ENCODE assay signal across 26 mouse cellular contexts in the genomic region with DNA sequence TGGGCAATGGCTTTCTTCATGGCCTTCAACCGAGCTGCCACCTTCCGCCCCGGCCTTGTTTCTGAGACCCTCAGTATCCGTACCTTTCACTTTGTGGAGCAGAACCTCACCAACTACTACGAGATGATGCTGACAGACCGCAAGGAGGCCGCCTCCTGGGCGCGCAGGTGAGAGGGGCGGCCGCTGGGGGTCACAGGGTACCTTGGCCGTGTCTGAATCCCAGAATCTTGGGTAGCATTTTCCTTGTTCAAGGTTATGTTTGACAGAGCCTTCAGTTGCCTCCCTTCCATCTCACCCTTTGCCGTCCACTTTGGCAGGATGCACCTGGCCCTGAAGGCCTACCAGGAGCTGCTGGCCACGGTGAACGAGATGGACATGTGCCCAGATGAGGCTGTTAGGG. TPM values are rescaled to one million over a fixed set of nuclear protein-coding genes. Genes with fewer than 3 reads are reported as not detected.
DNase-seq lines count a peak whose midpoint lies in the region; ATAC-seq and TF ChIP-seq lines count a peak whose summit lies in the region.
"Had no signal": no experiment of that assay in that cellular context is flagged by ENCODE, and none has a peak within 500 bp of the region (broad histone marks: within the 10 kb centered on the region; RNA-seq: fewer than 3 reads in every experiment).

No protein-coding gene starts in this region.

- H3K27me3 ChIP-seq in intestine, postnatal 0 days (replicated peaks; ENCODE audit: control insufficient read depth, insufficient read depth, low read length) = no peaks in the 10 kb centered on the region
- no peaks in the 10 kb centered on the region for H3K27me3 ChIP-seq in intestine, embryonic 15.5 days (replicated peaks)
- no peaks in the 10 kb centered on the region for H3K27me3 ChIP-seq in stomach, postnatal 0 days (ENCODE audit: control insufficient read depth, insufficient read depth, low read length)
- H3K27me3 ChIP-seq: CH12.LX, Patski had no signal

- H3K4me1 ChIP-seq in intestine, postnatal 0 days (replicated peaks; ENCODE audit: control insufficient read depth, insufficient read depth, low read length) = no peaks in the 10 kb centered on the region
- H3K4me1 ChIP-seq in intestine, embryonic 15.5 days (replicated peaks) = no peaks in the 10 kb centered on the region
- H3K4me1 ChIP-seq in stomach, postnatal 0 days (replicated peaks; ENCODE audit: control insufficient read depth, insufficient read depth) = no peaks in the 10 kb centered on the region

- no peak overlapping the region for H3K4me3 ChIP-seq in intestine, postnatal 0 days (ENCODE audit: low read depth, low read length)
- no peak overlapping the region for H3K4me3 ChIP-seq in intestine, embryonic 15.5 days (replicated peaks)
- no peak overlapping the region for H3K4me3 ChIP-seq in stomach, postnatal 0 days (ENCODE audit: low read depth, low read length)

- 93% methylated on average over 15 of the region's 15 CpGs for WGBS in intestine, postnatal 0 days
- 94% methylated on average over 15 of the region's 15 CpGs for WGBS in intestine, embryonic 15.5 days
- WGBS in stomach, postnatal 0 days = 93% methylated on average over 15 of the region's 15 CpGs

- intact Hi-C loops in heart, postnatal 10 days (cut with DNase I) = no loop called here

- ATAC-seq in intestine, postnatal 0 days = no peak
- no peak for ATAC-seq in intestine, embryonic 15.5 days
- ATAC-seq in stomach, postnatal 0 days (ENCODE audit: low FRiP score, low TSS enrichment) = 0 out of 2 replicates have a peak, but pooled peaks have one; percentile 33
- ATAC-seq in erythroid progenitor cell, adult 5-6 weeks (replicated peaks; ENCODE audit: low FRiP score, poor library complexity, severe bottlenecking) = no peak
- ATAC-seq: activated CD4-positive, CD25-positive, alpha-beta regulatory T cell, adult 4 months; CD4-positive, CD25-positive, alpha-beta regulatory T cell, adult 4 months; Patski had no signal

- H3K27ac ChIP-seq in intestine, postnatal 0 days (ENCODE audit: low read depth, low read length) = peak overlapping the region; percentile 46; the same call in 1 of the 2 replicates
- no peak overlapping the region for H3K27ac ChIP-seq in intestine, embryonic 15.5 days
- H3K27ac ChIP-seq in stomach, postnatal 0 days (replicated peaks) = no peak overlapping the region

- H3K9me3 ChIP-seq in intestine, postnatal 0 days (ENCODE audit: control insufficient read depth) = no peaks in the 10 kb centered on the region
- no peaks in the 10 kb centered on the region for H3K9me3 ChIP-seq in intestine, embryonic 15.5 days
- no peaks in the 10 kb centered on the region for H3K9me3 ChIP-seq in stomach, postnatal 0 days (ENCODE audit: control insufficient read depth, low read length)
- H3K9me3 ChIP-seq: G1E had no signal

- TF ChIP-seq CTCF in intestine, postnatal 0 days (IDR thresholded peaks at IDR 0.05; ENCODE audit: low read depth) = no peak
- no peak for TF ChIP-seq CTCF in stomach, postnatal 0 days (IDR thresholded peaks at IDR 0.05; ENCODE audit: low read depth)

- H3K36me3 ChIP-seq in intestine, postnatal 0 days (ENCODE audit: control insufficient read depth, insufficient read depth) = peaks cover 28% of the 10 kb centered on the region
- peaks cover 54% of the 10 kb centered on the region for H3K36me3 ChIP-seq in intestine, embryonic 15.5 days
- peaks cover 3% of the 10 kb centered on the region; the same call in 1 of the 2 replicates for H3K36me3 ChIP-seq in stomach, postnatal 0 days (ENCODE audit: control insufficient read depth, insufficient read depth, low read length)

- no peak for TF ChIP-seq EP300 in stomach, postnatal 0 days (optimal IDR thresholded peaks at IDR 0.05)

- H3K4me2 ChIP-seq in intestine, postnatal 0 days (replicated peaks; ENCODE audit: low read depth) = no peak overlapping the region
- H3K4me2 ChIP-seq in intestine, embryonic 15.5 days (replicated peaks) = no peak overlapping the region
- no peak overlapping the region for H3K4me2 ChIP-seq in stomach, postnatal 0 days (replicated peaks; ENCODE audit: low read depth)

- no peak overlapping the region for H3K9ac ChIP-seq in intestine, postnatal 0 days (ENCODE audit: low read depth, low read length)
- H3K9ac ChIP-seq in intestine, embryonic 15.5 days = no peak overlapping the region
- no peak overlapping the region for H3K9ac ChIP-seq in stomach, postnatal 0 days (ENCODE audit: low read length)

- DNase-seq in heart, adult 11 months = peak; percentile 91
- no peak for DNase-seq in heart, postnatal 10 days
- DNase-seq in stomach, postnatal 0 days (ENCODE audit: low spot score) = no peak
- DNase-seq: adrenal gland, adult 2 months; adrenal gland, adult 8-10 months; adrenal gland, postnatal 10 days; adrenal gland, postnatal 14 days; adrenal gland, postnatal 25 days; adrenal gland, postnatal 36 days; B cell, adult 2 months; cerebellum, adult 11 months; cerebellum, adult 11-12 months; cerebellum, adult 18-20 months had no signal

RNA-seq across cellular contexts. Expression of a gene that starts 9.8 kb away (rescaled TPM):
- total RNA-seq in heart, postnatal 10 days (2021) = under 1 TPM in 1 of 2 experiments, not detected in 1; 0.20 TPM
- not detected in 2 replicates for polyA plus RNA-seq in intestine, postnatal 0 days (2015; fragmentation: Nextera tagmentation; extraction: Ambion mirVana)
- polyA plus RNA-seq in intestine, embryonic 15.5 days (2015; fragmentation: Nextera tagmentation; extraction: Ambion mirVana) = 0.26 and 0.35 TPM in 2 replicates
- polyA plus RNA-seq in stomach, postnatal 0 days (2015; fragmentation: Nextera tagmentation; extraction: Ambion mirVana) = 0.13 TPM in 1 of 2 replicates, not detected in the other
- 2.9 and 4.7 TPM in 2 replicates for total RNA-seq in erythroid progenitor cell, adult 5-6 weeks (2015; ENCODE audit: low replicate concordance)
- 1.7 TPM in 1 of 2 replicates, not detected in the other for total RNA-seq in erythroid progenitor cell, adult 5-6 weeks (2017; ENCODE audit: low replicate concordance)
- total RNA-seq: adrenal gland, adult 18-20 months had no signal
- polyA plus RNA-seq: activated CD4-positive, CD25-positive, alpha-beta regulatory T cell, adult 4 months; CD4-positive, CD25-positive, alpha-beta regulatory T cell, adult 4 months; G1E had no signal

RNA-seq across cellular contexts. Expression of a gene that starts 12.3 kb away (rescaled TPM):
- total RNA-seq in heart, postnatal 10 days (2021) = 10 to 100 TPM; 11.5 to 17.3 TPM
- polyA plus RNA-seq in intestine, postnatal 0 days (2015; fragmentation: Nextera tagmentation; extraction: Ambion mirVana) = 8.6 and 10.6 TPM in 2 replicates
- polyA plus RNA-seq in intestine, embryonic 15.5 days (2015; fragmentation: Nextera tagmentation; extraction: Ambion mirVana) = 40.8 and 41.3 TPM in 2 replicates
- polyA plus RNA-seq in stomach, postnatal 0 days (2015; fragmentation: Nextera tagmentation; extraction: Ambion mirVana) = 8.9 and 10.5 TPM in 2 replicates
- 32.1 and 41.1 TPM in 2 replicates for total RNA-seq in erythroid progenitor cell, adult 5-6 weeks (2015; ENCODE audit: low replicate concordance)
- total RNA-seq in erythroid progenitor cell, adult 5-6 weeks (2017; ENCODE audit: low replicate concordance) = 43.4 and 53.9 TPM in 2 replicates

RNA-seq across cellular contexts. Expression of a gene that starts 18.5 kb away (rescaled TPM):
- total RNA-seq in heart, postnatal 10 days (2021) = not detected
- polyA plus RNA-seq in intestine, postnatal 0 days (2015; fragmentation: Nextera tagmentation; extraction: Ambion mirVana) = not detected in 2 replicates
- polyA plus RNA-seq in intestine, embryonic 15.5 days (2015; fragmentation: Nextera tagmentation; extraction: Ambion mirVana) = 0.19 TPM in 1 of 2 replicates, not detected in the other
- polyA plus RNA-seq in stomach, postnatal 0 days (2015; fragmentation: Nextera tagmentation; extraction: Ambion mirVana) = not detected in 2 replicates
- not detected in 2 replicates for total RNA-seq in erythroid progenitor cell, adult 5-6 weeks (2015; ENCODE audit: low replicate concordance)
- not detected in 2 replicates for total RNA-seq in erythroid progenitor cell, adult 5-6 weeks (2017; ENCODE audit: low replicate concordance)
- total RNA-seq: adrenal gland, adult 18-20 months; adrenal gland, adult 2 months; adrenal gland, adult 8-10 months; adrenal gland, postnatal 10 days; adrenal gland, postnatal 14 days; adrenal gland, postnatal 25 days; adrenal gland, postnatal 36 days; adrenal gland, postnatal 4 days; CH12.LX; MEL had no signal
- polyA plus RNA-seq: activated CD4-positive, CD25-positive, alpha-beta regulatory T cell, adult 4 months; adrenal gland, adult 2 months; C2C12; CD4-positive, CD25-positive, alpha-beta regulatory T cell, adult 4 months had no signal

RNA-seq across cellular contexts. Expression of a gene that starts 24.4 kb away (rescaled TPM):
- not detected for total RNA-seq in heart, postnatal 10 days (2021)
- 0.12 TPM in 2 replicates for polyA plus RNA-seq in intestine, postnatal 0 days (2015; fragmentation: Nextera tagmentation; extraction: Ambion mirVana)
- 1.6 and 2.9 TPM in 2 replicates for polyA plus RNA-seq in intestine, embryonic 15.5 days (2015; fragmentation: Nextera tagmentation; extraction: Ambion mirVana)
- polyA plus RNA-seq in stomach, postnatal 0 days (2015; fragmentation: Nextera tagmentation; extraction: Ambion mirVana) = 1.1 and 2.5 TPM in 2 replicates
- not detected in 2 replicates for total RNA-seq in erythroid progenitor cell, adult 5-6 weeks (2015; ENCODE audit: low replicate concordance)
- not detected in 2 replicates for total RNA-seq in erythroid progenitor cell, adult 5-6 weeks (2017; ENCODE audit: low replicate concordance)
- total RNA-seq: MEL had no signal
- polyA plus RNA-seq: activated CD4-positive, CD25-positive, alpha-beta regulatory T cell, adult 4 months; brain, embryonic 14.5 days; C2C12; CD4-positive, CD25-positive, alpha-beta regulatory T cell, adult 4 months; G1E had no signal

RNA-seq across cellular contexts. Expression of a gene that starts 26.2 kb away (rescaled TPM):
- total RNA-seq in heart, postnatal 10 days (2021) = 10 to 100 TPM; 10.0 to 11.5 TPM
- 23.2 and 26.7 TPM in 2 replicates for polyA plus RNA-seq in intestine, postnatal 0 days (2015; fragmentation: Nextera tagmentation; extraction: Ambion mirVana)
- 15.1 and 15.4 TPM in 2 replicates for polyA plus RNA-seq in intestine, embryonic 15.5 days (2015; fragmentation: Nextera tagmentation; extraction: Ambion mirVana)
- polyA plus RNA-seq in stomach, postnatal 0 days (2015; fragmentation: Nextera tagmentation; extraction: Ambion mirVana) = 7.8 and 8.6 TPM in 2 replicates
- 35.6 and 37.5 TPM in 2 replicates for total RNA-seq in erythroid progenitor cell, adult 5-6 weeks (2015; ENCODE audit: low replicate concordance)
- 30.0 and 40.0 TPM in 2 replicates for total RNA-seq in erythroid progenitor cell, adult 5-6 weeks (2017; ENCODE audit: low replicate concordance)
